ENCODE assay signal across 1 mouse cellular context in genomic region chr8:83754149-83754548, GRCm38 (mm10).
A peak's percentile ranks its signal among the peaks of the same experiment; 100 is the strongest.
TF ChIP-seq lines count a peak whose summit lies in the region.

No protein-coding gene starts in this region.

TF ChIP-seq in CH12.LX, 34 proteins besides CTCF, POLR2A, EP300 and RAD21:
- peak; percentile 14; the same call in 1 of the 2 replicates for TF ChIP-seq SMC3 (IDR thresholded peaks at IDR 0.05; ENCODE audit: low read depth, low read length)
- TF ChIP-seq ETS1 (conservative IDR thresholded peaks at IDR 0.05; ENCODE audit: low read depth, low read length), result no peak
